Mouse (Mus musculus): ENCODE results near the gene Fam171a1. TPM values are rescaled to one million over a fixed set of nuclear protein-coding genes. Genes with fewer than 3 reads are reported as not detected.

The Fam171a1 gene
- polyA plus RNA-seq, 1 experiment: 13.5 TPM

GRCm38 (mm10) chr2:3122571-3122970 is 8.5 kb downstream of the Fam171a1 start:
- no peak overlapping the region for H3K4me3 ChIP-seq
- H3K4me2 ChIP-seq (ENCODE audit: low read depth): peak overlapping the region; percentile 14
- H3K36me3 ChIP-seq (ENCODE audit: control insufficient read depth, insufficient read depth): no peaks in the 10 kb centered on the region
- no peaks in the 10 kb centered on the region for H3K27me3 ChIP-seq (ENCODE audit: control insufficient read depth, insufficient read depth, insufficient read length)
- no peak for TF ChIP-seq SRF (IDR thresholded peaks at IDR 0.05; ENCODE audit: control insufficient read depth, insufficient read length, low read depth)
- TF ChIP-seq POLR2AphosphoS2 (IDR thresholded peaks at IDR 0.05; ENCODE audit: insufficient read length, low read depth): no peak
- TF ChIP-seq TCF3 (IDR thresholded peaks at IDR 0.05; ENCODE audit: insufficient read length, low read depth): no peak
- no peak for TF ChIP-seq E2F4 (IDR thresholded peaks at IDR 0.05; ENCODE audit: insufficient read depth)
- TF ChIP-seq MYOG (IDR thresholded peaks at IDR 0.05; ENCODE audit: control insufficient read depth in 1 of 3, insufficient read depth in 1 of 3, insufficient read length in 2 of 3, low read depth in 2 of 3): no peak
- no peak for TF ChIP-seq TCF12 (IDR thresholded peaks at IDR 0.05; ENCODE audit: insufficient read depth, poor library complexity, severe bottlenecking)
- TF ChIP-seq MYOD1 (IDR thresholded peaks at IDR 0.05; ENCODE audit: control insufficient read depth in 1 of 3, insufficient read length in 2 of 3, low read depth in 2 of 3): no peak
- TF ChIP-seq REST (IDR thresholded peaks at IDR 0.05; ENCODE audit: insufficient read depth, insufficient read length): no peak
- TF ChIP-seq MAX (IDR thresholded peaks at IDR 0.05; ENCODE audit: low read depth): no peak
- no peak for TF ChIP-seq USF1 (IDR thresholded peaks at IDR 0.05; ENCODE audit: low read depth)
- no peak for TF ChIP-seq CEBPB (IDR thresholded peaks at IDR 0.05; ENCODE audit: insufficient read depth, poor library complexity, severe bottlenecking)
- no peak for TF ChIP-seq POLR2A (IDR thresholded peaks at IDR 0.05; ENCODE audit: insufficient read length, low read depth)
- H3K79me2 ChIP-seq (ENCODE audit: control insufficient read depth, insufficient read depth): peaks cover 69% of the 10 kb centered on the region
- no peak overlapping the region for H3ac ChIP-seq (ENCODE audit: control insufficient read depth, insufficient read length)

GRCm38 (mm10) chr2:3127256-3127883 is 13.3 kb downstream of the Fam171a1 start:
- Histone ChIP-seq H3ac (ENCODE audit: control insufficient read depth, insufficient read length) (no peak overlapping the region), H3K4me3 (no peak overlapping the region), H3K4me2 (ENCODE audit: low read depth) (no peak overlapping the region), H3K36me3 (ENCODE audit: control insufficient read depth, insufficient read depth) (no peaks in the 10 kb centered on the region), H3K27me3 (ENCODE audit: control insufficient read depth, insufficient read depth, insufficient read length) (no peaks in the 10 kb centered on the region), H3K79me2 (ENCODE audit: control insufficient read depth, insufficient read depth) (peaks cover 65% of the 10 kb centered on the region)
- TF ChIP-seq REST (IDR thresholded peaks at IDR 0.05; ENCODE audit: insufficient read depth, insufficient read length): no peak
- TF ChIP-seq POLR2A (IDR thresholded peaks at IDR 0.05; ENCODE audit: insufficient read length, low read depth): no peak
- no peak for TF ChIP-seq MYOG (IDR thresholded peaks at IDR 0.05; ENCODE audit: control insufficient read depth in 1 of 3, insufficient read depth in 1 of 3, insufficient read length in 2 of 3, low read depth in 2 of 3)
- no peak for TF ChIP-seq USF1 (IDR thresholded peaks at IDR 0.05; ENCODE audit: low read depth)
- no peak for TF ChIP-seq TCF12 (IDR thresholded peaks at IDR 0.05; ENCODE audit: insufficient read depth, poor library complexity, severe bottlenecking)
- TF ChIP-seq E2F4 (IDR thresholded peaks at IDR 0.05; ENCODE audit: insufficient read depth): no peak

GRCm38 (mm10) chr2:3128344-3128871 is 14.4 kb downstream of the Fam171a1 start:
- TF ChIP-seq MYOG (IDR thresholded peaks at IDR 0.05; ENCODE audit: control insufficient read depth in 1 of 3, insufficient read depth in 1 of 3, insufficient read length in 2 of 3, low read depth in 2 of 3): no peak
- no peak for TF ChIP-seq TCF12 (IDR thresholded peaks at IDR 0.05; ENCODE audit: insufficient read depth, poor library complexity, severe bottlenecking)
- no peak for TF ChIP-seq SRF (IDR thresholded peaks at IDR 0.05; ENCODE audit: control insufficient read depth, insufficient read length, low read depth)
- TF ChIP-seq USF1 (IDR thresholded peaks at IDR 0.05; ENCODE audit: low read depth): no peak
- no peak for TF ChIP-seq REST (IDR thresholded peaks at IDR 0.05; ENCODE audit: insufficient read depth, insufficient read length)
- no peak for TF ChIP-seq E2F4 (IDR thresholded peaks at IDR 0.05; ENCODE audit: insufficient read depth)
- TF ChIP-seq POLR2A (IDR thresholded peaks at IDR 0.05; ENCODE audit: insufficient read length, low read depth): no peak
- TF ChIP-seq MYOD1 (IDR thresholded peaks at IDR 0.05; ENCODE audit: control insufficient read depth in 1 of 3, insufficient read length in 2 of 3, low read depth in 2 of 3): no peak
- no peak for TF ChIP-seq TCF3 (IDR thresholded peaks at IDR 0.05; ENCODE audit: insufficient read length, low read depth)
- H3K4me3 ChIP-seq: no peak overlapping the region
- H3K27me3 ChIP-seq (ENCODE audit: control insufficient read depth, insufficient read depth, insufficient read length): no peaks in the 10 kb centered on the region
- H3K36me3 ChIP-seq (ENCODE audit: control insufficient read depth, insufficient read depth): no peaks in the 10 kb centered on the region
- peaks cover 62% of the 10 kb centered on the region for H3K79me2 ChIP-seq (ENCODE audit: control insufficient read depth, insufficient read depth)
- no peak overlapping the region for H3ac ChIP-seq (ENCODE audit: control insufficient read depth, insufficient read length)
- H3K4me2 ChIP-seq (ENCODE audit: low read depth): no peak overlapping the region

- Histone ChIP-seq H3ac (ENCODE audit: control insufficient read depth, insufficient read length) (no peak overlapping the region), H3K27me3 (ENCODE audit: control insufficient read depth, insufficient read depth, insufficient read length) (no peaks in the 10 kb centered on the region), H3K79me2 (ENCODE audit: control insufficient read depth, insufficient read depth) (peaks cover 62% of the 10 kb centered on the region), H3K4me2 (ENCODE audit: low read depth) (no peak overlapping the region), H3K36me3 (ENCODE audit: control insufficient read depth, insufficient read depth) (no peaks in the 10 kb centered on the region), H3K4me3 (no peak overlapping the region)
- TF ChIP-seq CEBPB (IDR thresholded peaks at IDR 0.05; ENCODE audit: insufficient read depth, poor library complexity, severe bottlenecking): no peak
- TF ChIP-seq MYOG (IDR thresholded peaks at IDR 0.05; ENCODE audit: control insufficient read depth in 1 of 3, insufficient read depth in 1 of 3, insufficient read length in 2 of 3, low read depth in 2 of 3): no peak
- TF ChIP-seq MAX (IDR thresholded peaks at IDR 0.05; ENCODE audit: low read depth): no peak
Measured at GRCm38 (mm10) chr2:3128910-3129309, 14.9 kb downstream of the Fam171a1 start.

- TF ChIP-seq CEBPB (IDR thresholded peaks at IDR 0.05; ENCODE audit: insufficient read depth, poor library complexity, severe bottlenecking): no peak
- TF ChIP-seq SRF (IDR thresholded peaks at IDR 0.05; ENCODE audit: control insufficient read depth, insufficient read length, low read depth): no peak
- TF ChIP-seq TCF3 (IDR thresholded peaks at IDR 0.05; ENCODE audit: insufficient read length, low read depth): no peak
- TF ChIP-seq POLR2A (IDR thresholded peaks at IDR 0.05; ENCODE audit: insufficient read length, low read depth): no peak
- TF ChIP-seq REST (IDR thresholded peaks at IDR 0.05; ENCODE audit: insufficient read depth, insufficient read length): no peak
- no peak for TF ChIP-seq MAX (IDR thresholded peaks at IDR 0.05; ENCODE audit: low read depth)
- no peak for TF ChIP-seq MYOG (IDR thresholded peaks at IDR 0.05; ENCODE audit: control insufficient read depth in 1 of 3, insufficient read depth in 1 of 3, insufficient read length in 2 of 3, low read depth in 2 of 3)
- Histone ChIP-seq H3K27me3 (ENCODE audit: control insufficient read depth, insufficient read depth, insufficient read length) (no peaks in the 10 kb centered on the region), H3K4me3 (no peak overlapping the region), H3ac (ENCODE audit: control insufficient read depth, insufficient read length) (no peak overlapping the region), H3K79me2 (ENCODE audit: control insufficient read depth, insufficient read depth) (peaks cover 49% of the 10 kb centered on the region), H3K4me2 (ENCODE audit: low read depth) (no peak overlapping the region), H3K36me3 (ENCODE audit: control insufficient read depth, insufficient read depth) (no peaks in the 10 kb centered on the region)
Measured at GRCm38 (mm10) chr2:3132473-3132872, 18.4 kb downstream of the Fam171a1 start.

All from myocyte (in vitro differentiated cells).